Mouse (Mus musculus): Measurements from ENCODE around the gene Tmem260. TPM values are rescaled to one million over a fixed set of nuclear protein-coding genes. Genes with fewer than 3 reads are reported as not detected.
A peak's percentile ranks its signal among the peaks of the same experiment; 100 is the strongest.

Gene Tmem260
- polyA plus RNA-seq, 1 experiment, result 9.3 TPM

GRCm38 (mm10) chr14:48505606-48506005 is 59.7 kb downstream of the Tmem260 start:
- Histone ChIP-seq H3K27me3 (ENCODE audit: control insufficient read depth, insufficient read depth, low read length) (no peaks in the 10 kb centered on the region), H3K4me1 (ENCODE audit: control insufficient read depth, insufficient read depth, low read length) (peaks cover 5% of the 10 kb centered on the region), H3K4me3 (ENCODE audit: control insufficient read depth, low read depth, low read length) (no peak overlapping the region), H3K27ac (ENCODE audit: control insufficient read depth, insufficient read depth, low read depth, low read length) (no peak overlapping the region), H3K36me3 (ENCODE audit: control insufficient read depth, insufficient read depth, low read length) (no peaks in the 10 kb centered on the region)
- TF ChIP-seq CTCF (IDR thresholded peaks at IDR 0.05; ENCODE audit: control insufficient read depth, insufficient read depth, insufficient replicate concordance, low read depth, low read length), result no peak
- TF ChIP-seq POLR2A (IDR thresholded peaks at IDR 0.05; ENCODE audit: control insufficient read depth, low read depth, low read length), result no peak

- H3K27me3 ChIP-seq (ENCODE audit: control insufficient read depth, insufficient read depth, low read length), result no peaks in the 10 kb centered on the region
- H3K27ac ChIP-seq (ENCODE audit: control insufficient read depth, insufficient read depth, low read depth, low read length), result no peak overlapping the region
- TF ChIP-seq CTCF (IDR thresholded peaks at IDR 0.05; ENCODE audit: control insufficient read depth, insufficient read depth, insufficient replicate concordance, low read depth, low read length) (no peak), POLR2A (IDR thresholded peaks at IDR 0.05; ENCODE audit: control insufficient read depth, low read depth, low read length) (no peak)
- H3K36me3 ChIP-seq (ENCODE audit: control insufficient read depth, insufficient read depth, low read length), result no peaks in the 10 kb centered on the region; the same call in 1 of the 2 replicates
- H3K4me3 ChIP-seq (ENCODE audit: control insufficient read depth, low read depth, low read length), result no peak overlapping the region
- H3K4me1 ChIP-seq (ENCODE audit: control insufficient read depth, insufficient read depth, low read length), result peaks cover 5% of the 10 kb centered on the region
Observed at GRCm38 (mm10) chr14:48507376-48507775, 61.5 kb downstream of the Tmem260 start.

- H3K27me3 ChIP-seq (ENCODE audit: control insufficient read depth, insufficient read depth, low read length), result no peaks in the 10 kb centered on the region
- H3K36me3 ChIP-seq (ENCODE audit: control insufficient read depth, insufficient read depth, low read length), result no peaks in the 10 kb centered on the region; the same call in 1 of the 2 replicates
- no peak overlapping the region for H3K4me3 ChIP-seq (ENCODE audit: control insufficient read depth, low read depth, low read length)
- H3K27ac ChIP-seq (ENCODE audit: control insufficient read depth, insufficient read depth, low read depth, low read length), result no peak overlapping the region
- peaks cover 2% of the 10 kb centered on the region; the same call in 1 of the 2 replicates for H3K4me1 ChIP-seq (ENCODE audit: control insufficient read depth, insufficient read depth, low read length)
- TF ChIP-seq CTCF (IDR thresholded peaks at IDR 0.05; ENCODE audit: control insufficient read depth, insufficient read depth, insufficient replicate concordance, low read depth, low read length), result no peak
- TF ChIP-seq POLR2A (IDR thresholded peaks at IDR 0.05; ENCODE audit: control insufficient read depth, low read depth, low read length), result no peak
Observed at GRCm38 (mm10) chr14:48509131-48509530, 63.2 kb downstream of the Tmem260 start.

- H3K27ac ChIP-seq (ENCODE audit: control insufficient read depth, insufficient read depth, low read depth, low read length), result peak overlapping the region; percentile 49
- peak overlapping the region; percentile 54 for H3K4me3 ChIP-seq (ENCODE audit: control insufficient read depth, low read depth, low read length)
- TF ChIP-seq POLR2A (IDR thresholded peaks at IDR 0.05; ENCODE audit: control insufficient read depth, low read depth, low read length), result no peak
- TF ChIP-seq CTCF (IDR thresholded peaks at IDR 0.05; ENCODE audit: control insufficient read depth, insufficient read depth, insufficient replicate concordance, low read depth, low read length), result no peak
- H3K36me3 ChIP-seq (ENCODE audit: control insufficient read depth, insufficient read depth, low read length), result no peaks in the 10 kb centered on the region; the same call in 1 of the 2 replicates
- no peaks in the 10 kb centered on the region for H3K4me1 ChIP-seq (ENCODE audit: control insufficient read depth, insufficient read depth, low read length)
- H3K27me3 ChIP-seq (ENCODE audit: control insufficient read depth, insufficient read depth, low read length), result no peaks in the 10 kb centered on the region
Observed at GRCm38 (mm10) chr14:48513098-48513823, 67.3 kb downstream of the Tmem260 start.

- Histone ChIP-seq H3K4me3 (ENCODE audit: control insufficient read depth, low read depth, low read length) (peak overlapping the region; percentile 54), H3K4me1 (ENCODE audit: control insufficient read depth, insufficient read depth, low read length) (no peaks in the 10 kb centered on the region), H3K27ac (ENCODE audit: control insufficient read depth, insufficient read depth, low read depth, low read length) (no peak overlapping the region), H3K27me3 (ENCODE audit: control insufficient read depth, insufficient read depth, low read length) (no peaks in the 10 kb centered on the region), H3K36me3 (ENCODE audit: control insufficient read depth, insufficient read depth, low read length) (no peaks in the 10 kb centered on the region; the same call in 1 of the 2 replicates)
- no peak for TF ChIP-seq POLR2A (IDR thresholded peaks at IDR 0.05; ENCODE audit: control insufficient read depth, low read depth, low read length)
- no peak for TF ChIP-seq CTCF (IDR thresholded peaks at IDR 0.05; ENCODE audit: control insufficient read depth, insufficient read depth, insufficient replicate concordance, low read depth, low read length)
Observed at GRCm38 (mm10) chr14:48513824-48514493, 68.0 kb downstream of the Tmem260 start.

- Histone ChIP-seq H3K36me3 (ENCODE audit: control insufficient read depth, insufficient read depth, low read length) (no peaks in the 10 kb centered on the region; the same call in 1 of the 2 replicates), H3K27me3 (ENCODE audit: control insufficient read depth, insufficient read depth, low read length) (no peaks in the 10 kb centered on the region), H3K4me3 (ENCODE audit: control insufficient read depth, low read depth, low read length) (no peak overlapping the region), H3K27ac (ENCODE audit: control insufficient read depth, insufficient read depth, low read depth, low read length) (no peak overlapping the region), H3K4me1 (ENCODE audit: control insufficient read depth, insufficient read depth, low read length) (no peaks in the 10 kb centered on the region)
- TF ChIP-seq CTCF (IDR thresholded peaks at IDR 0.05; ENCODE audit: control insufficient read depth, insufficient read depth, insufficient replicate concordance, low read depth, low read length), result no peak
- no peak for TF ChIP-seq POLR2A (IDR thresholded peaks at IDR 0.05; ENCODE audit: control insufficient read depth, low read depth, low read length)
Observed at GRCm38 (mm10) chr14:48514620-48515019, 68.7 kb downstream of the Tmem260 start.

- TF ChIP-seq POLR2A (IDR thresholded peaks at IDR 0.05; ENCODE audit: control insufficient read depth, low read depth, low read length) (no peak), CTCF (IDR thresholded peaks at IDR 0.05; ENCODE audit: control insufficient read depth, insufficient read depth, insufficient replicate concordance, low read depth, low read length) (no peak)
- Histone ChIP-seq H3K4me3 (ENCODE audit: control insufficient read depth, low read depth, low read length) (no peak overlapping the region), H3K27ac (ENCODE audit: control insufficient read depth, insufficient read depth, low read depth, low read length) (no peak overlapping the region), H3K4me1 (ENCODE audit: control insufficient read depth, insufficient read depth, low read length) (no peaks in the 10 kb centered on the region), H3K27me3 (ENCODE audit: control insufficient read depth, insufficient read depth, low read length) (no peaks in the 10 kb centered on the region), H3K36me3 (ENCODE audit: control insufficient read depth, insufficient read depth, low read length) (no peaks in the 10 kb centered on the region; the same call in 1 of the 2 replicates)
Observed at GRCm38 (mm10) chr14:48515538-48515937, 69.6 kb downstream of the Tmem260 start.
